Mouse (Mus musculus) erythroid progenitor cell, adult 5-6 weeks (primary cell): ENCODE data around the gene Golt1a. TPM values are rescaled to one million over a fixed set of nuclear protein-coding genes. Genes with fewer than 3 reads are reported as not detected.
"Not testable (repeated sequence)": the region's sequence is repeated elsewhere in the genome, so short reads cannot be mapped to it uniquely, and the experiment has no call there.

Experiments used
- ATAC-seq: replicated peaks from 2 replicates; pipeline ENCODE4 v1.8.0; 2016; ENCODE audit warnings: moderate number of reproducible peaks, mild to moderate bottlenecking, moderate TSS enrichment, inconsistent platforms; ENCODE audit not compliant: poor library complexity, low FRiP score, severe bottlenecking
- total RNA-seq, 2 experiments: library from RNA; stranded (forward) in 1 of 2; stranded (reverse) in 1 of 2; fragments of 150-400 nt in 1 of 2; fragments of 186-747, 209-891 nt in 1 of 2; gene quantifications; 2 replicates each; pipeline versions ENCODE4 v1.2.3 to v1.2.4; 2015 to 2017; ENCODE audit warnings: low replicate concordance in 2 of 2

Golt1a gene
- total RNA-seq, 2 experiments from 2014 or later, result not detected

DNA sequence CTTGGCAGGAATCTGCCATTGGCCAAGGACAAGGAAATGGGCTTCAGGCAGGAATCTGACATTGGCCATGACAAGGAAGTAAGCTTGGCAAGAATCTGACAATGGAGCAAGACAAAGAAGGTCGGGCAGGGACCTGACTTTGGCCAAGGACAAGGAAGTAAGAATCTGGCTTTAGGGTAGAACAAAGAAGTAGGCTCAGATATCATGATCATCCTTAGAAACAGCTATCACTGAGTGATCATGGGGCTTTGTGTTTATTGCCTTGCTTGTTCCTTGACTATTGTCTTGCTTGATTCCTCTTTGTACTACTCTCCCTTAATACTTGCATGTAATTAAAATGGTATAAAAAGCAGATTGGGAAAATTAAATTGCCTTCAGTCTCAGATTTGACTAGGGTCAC is 30.8 kb downstream of the Golt1a start:
- not testable (repeated sequence) for ATAC-seq

DNA sequence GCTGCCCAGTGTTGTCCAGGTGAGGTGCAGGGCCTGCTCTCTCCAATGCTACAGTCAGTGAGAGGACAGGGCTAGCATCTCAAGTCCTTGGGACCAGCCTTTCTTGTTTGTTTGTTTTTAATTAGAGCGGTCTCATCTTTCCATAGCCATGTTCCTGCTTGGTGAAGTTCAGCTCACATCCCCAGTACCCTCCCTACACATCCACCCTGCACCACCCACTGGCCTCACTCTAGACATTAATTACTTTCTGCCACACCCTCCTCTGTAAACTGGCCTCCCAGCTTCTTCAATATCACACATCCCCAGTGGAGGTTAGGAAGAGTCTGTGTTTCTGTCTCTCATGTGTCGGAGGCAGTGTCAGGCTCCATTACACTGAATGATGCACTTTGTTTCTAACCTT is 34.8 kb downstream of the Golt1a start:
- ATAC-seq, result no peak

DNA sequence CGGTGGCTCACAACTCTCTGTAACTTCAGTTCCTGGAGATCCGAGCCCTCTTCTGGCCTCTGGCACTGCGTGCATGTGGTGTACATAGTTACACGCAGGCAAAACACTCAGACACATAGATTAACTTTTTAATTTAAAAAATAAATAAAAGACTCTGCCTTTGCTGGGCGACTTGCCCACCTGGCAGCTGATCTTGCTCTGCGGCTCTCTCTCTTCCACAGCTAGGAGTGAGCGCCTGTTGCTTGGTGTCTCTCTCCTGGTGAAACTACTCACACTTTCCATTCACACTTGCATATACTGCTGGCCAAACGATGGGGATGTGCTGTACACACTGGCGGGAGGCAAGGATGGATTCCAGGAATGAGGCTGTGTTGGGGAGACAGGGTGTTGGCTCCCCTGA is 36.9 kb downstream of the Golt1a start:
- ATAC-seq, result no peak

DNA sequence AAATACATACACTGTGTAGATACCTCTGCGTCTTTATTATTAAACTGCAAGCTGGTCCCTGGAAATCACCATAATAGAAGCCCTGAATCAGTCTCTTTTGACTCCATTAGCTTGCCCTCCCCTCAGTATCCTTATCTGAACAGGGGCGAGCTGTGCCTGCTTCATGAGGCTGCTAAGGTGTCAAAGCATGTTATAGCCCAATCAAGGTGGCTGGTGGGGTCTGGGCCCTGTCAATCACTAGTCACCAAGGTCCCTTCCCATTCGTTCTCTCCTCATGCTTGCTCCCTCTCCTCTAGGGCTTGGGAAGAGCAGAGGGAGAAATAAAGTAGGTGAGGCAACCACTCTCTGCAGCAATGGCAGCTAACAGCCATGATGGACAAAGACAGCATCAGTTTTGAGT is 37.6 kb downstream of the Golt1a start:
- no peak for ATAC-seq

DNA sequence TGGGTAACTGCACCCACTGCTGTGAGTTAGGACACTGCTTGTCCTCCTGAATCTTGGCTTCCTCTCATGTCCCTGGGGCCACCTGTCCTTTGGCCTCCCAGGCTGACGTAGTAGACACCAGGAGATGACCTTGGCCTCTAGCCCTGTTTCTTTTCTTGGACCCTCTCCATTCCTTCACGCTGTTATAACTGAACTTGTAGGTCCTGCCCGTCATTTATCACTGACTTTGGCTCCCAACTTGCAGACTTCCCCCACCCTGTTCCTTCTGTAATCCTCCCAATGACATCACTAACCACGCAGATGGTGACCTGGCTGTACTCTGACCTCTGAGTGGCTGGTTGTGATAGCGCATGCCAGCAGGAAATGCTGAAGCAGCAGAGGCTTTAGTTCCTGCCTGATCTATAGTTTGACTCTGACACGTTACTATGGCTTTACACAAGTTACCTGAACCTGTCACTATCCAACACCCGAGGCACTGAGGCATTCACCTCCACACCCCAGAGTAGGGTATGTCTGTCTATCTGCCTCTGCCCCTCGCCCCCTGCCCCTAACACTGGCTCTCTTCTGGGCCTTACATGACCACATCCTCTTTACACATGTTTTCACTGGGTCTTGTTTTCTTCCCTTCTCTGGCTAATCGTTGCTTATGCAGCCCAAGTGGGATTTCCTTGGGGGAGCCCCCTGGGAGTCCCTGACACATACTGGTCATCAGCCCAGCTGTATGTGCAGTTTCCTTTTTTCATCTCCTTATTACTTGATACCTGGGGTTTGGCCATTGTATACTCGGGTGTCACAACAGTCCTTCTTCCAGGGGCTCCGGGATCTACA is 38.3 kb downstream of the Golt1a start:
- ATAC-seq, result no peak

DNA sequence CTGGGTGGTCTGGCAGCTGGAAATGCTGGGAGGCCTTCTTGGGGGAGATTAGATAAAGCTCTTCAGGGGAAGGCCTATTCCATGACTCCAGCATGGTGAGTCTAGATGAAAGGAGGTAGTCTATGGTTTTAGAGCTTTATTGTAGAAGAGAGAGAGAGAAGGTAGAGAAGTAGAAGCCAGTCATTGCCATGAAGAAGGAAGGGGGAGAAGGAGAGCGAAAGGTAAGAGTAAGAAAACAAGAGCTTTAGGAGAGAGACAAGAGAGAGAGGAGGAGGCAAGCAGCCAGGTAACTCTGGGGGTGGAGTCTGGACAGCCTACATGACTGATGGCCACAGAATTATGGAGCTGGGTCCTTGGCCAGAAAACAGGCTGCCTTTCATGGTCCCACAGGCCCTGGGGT is 40.6 kb downstream of the Golt1a start, which contains the start of gene Ren1:
Gene Ren1, plus strand, starts transcription at position 301 of the 400 bp plus-strand sequence.
- ATAC-seq, result no peak

DNA sequence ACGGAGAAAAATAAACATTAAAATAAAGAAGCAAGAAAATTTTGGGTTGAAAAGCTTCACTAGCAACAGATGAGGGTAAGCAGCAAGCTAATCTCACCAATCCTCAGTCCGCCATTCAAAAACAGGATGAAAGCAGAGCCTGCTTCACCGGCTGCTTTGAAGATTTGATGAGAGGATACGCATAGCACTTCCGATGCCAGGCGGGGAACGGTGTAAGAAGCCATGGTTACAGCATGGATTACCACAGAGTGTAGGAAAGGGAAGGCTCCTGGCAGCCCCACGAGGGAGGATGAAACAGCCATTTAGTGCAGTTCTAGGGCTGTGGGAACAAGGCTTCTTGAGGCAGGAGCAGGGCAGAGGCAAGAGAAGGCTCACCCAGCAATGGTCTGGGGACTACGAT is 42.2 kb downstream of the Golt1a start:
- ATAC-seq, result no peak

DNA sequence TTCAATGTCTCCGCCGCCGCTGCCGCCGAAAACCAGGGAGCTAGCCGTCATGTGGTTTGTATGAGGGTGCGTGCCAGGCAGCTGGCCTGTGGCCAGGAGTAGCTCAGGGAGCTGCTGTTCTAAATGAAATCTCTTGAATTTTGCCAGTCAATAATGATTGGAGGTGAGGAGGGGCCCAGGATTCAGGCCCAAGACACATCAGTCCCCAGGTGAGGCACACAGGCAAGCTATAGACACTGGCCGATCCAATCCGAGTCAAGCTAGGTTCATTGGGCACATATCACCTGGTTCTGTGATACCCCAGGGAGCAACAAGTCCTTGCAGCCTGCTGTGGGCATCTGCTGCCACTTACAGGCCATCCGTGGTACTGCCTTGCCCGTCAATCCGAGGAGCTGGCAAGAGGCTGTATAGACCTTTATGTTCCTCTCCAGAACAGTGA is 43.8 kb downstream of the Golt1a start:
- ATAC-seq, result no peak

DNA sequence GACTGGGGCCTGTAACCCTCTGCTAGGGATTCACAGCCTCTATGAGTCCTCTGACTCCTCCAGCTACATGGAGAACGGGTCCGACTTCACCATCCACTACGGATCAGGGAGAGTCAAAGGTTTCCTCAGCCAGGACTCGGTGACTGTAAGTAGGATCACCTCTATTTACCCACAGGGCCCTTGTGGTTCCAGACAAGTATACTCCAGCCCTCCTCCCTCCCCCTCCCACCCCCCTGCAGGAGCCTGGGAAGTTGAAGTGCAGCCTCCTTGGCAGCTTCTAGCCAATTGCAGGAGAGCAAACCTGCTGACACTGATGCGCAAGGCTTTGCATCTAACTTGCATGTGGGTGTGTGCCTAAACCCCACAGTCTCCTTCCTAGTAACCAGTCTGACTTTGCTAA is 45.9 kb downstream of the Golt1a start:
- ATAC-seq, result no peak

DNA sequence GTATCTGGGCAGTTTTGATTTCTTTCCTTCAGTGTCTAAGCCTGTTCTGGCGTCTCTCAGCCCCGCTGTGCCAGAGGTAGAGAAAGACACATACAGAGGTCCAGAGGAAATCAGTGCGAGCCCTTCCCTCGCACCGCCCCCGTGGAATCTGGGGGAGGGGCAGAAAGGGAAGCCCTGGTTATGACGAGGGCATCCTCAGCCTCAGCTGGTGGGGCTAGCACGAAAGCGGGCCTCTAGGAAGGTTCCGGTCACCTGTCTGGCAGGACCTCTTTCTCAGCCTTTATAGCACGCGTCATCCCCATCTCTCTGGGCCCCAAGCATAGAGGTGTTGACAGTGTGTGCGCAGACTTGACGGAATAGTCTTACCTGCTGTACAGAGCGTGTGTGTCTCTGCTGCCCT is 46.3 kb downstream of the Golt1a start:
- ATAC-seq, result no peak

DNA sequence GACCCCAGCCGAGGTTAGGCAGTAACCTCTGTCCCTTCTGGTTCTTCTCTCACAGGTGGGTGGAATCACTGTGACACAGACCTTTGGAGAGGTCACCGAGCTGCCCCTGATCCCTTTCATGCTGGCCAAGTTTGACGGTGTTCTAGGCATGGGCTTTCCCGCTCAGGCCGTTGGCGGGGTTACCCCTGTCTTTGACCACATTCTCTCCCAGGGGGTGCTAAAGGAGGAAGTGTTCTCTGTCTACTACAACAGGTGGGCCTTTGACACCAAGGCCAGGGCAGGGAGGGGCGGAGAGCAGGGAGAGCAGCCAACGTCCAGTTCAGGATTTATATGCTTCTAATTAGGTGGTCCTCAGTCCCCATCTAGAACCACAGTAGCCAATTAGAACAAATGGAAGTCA is 46.7 kb downstream of the Golt1a start:
- no peak for ATAC-seq

DNA sequence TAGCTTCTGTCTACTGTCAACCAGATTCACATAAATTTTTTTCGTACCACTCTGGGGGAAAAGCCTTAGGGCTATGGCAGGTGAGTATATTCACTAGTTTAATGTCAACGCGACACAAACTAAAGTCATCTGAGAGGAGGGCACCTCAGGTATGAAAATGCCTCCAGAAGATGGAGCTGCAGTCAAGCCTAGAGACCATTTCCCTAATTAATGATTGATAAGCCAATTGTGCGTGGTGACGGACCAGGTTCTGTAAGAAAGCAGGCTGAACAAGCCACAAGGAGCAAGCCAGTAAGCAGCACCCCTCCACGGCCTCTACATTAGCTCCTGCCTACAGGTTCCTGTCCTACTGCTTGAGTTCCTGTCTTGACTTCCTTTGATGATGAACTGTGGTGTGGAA is 51.4 kb downstream of the Golt1a start:
- ATAC-seq, result no peak

DNA sequence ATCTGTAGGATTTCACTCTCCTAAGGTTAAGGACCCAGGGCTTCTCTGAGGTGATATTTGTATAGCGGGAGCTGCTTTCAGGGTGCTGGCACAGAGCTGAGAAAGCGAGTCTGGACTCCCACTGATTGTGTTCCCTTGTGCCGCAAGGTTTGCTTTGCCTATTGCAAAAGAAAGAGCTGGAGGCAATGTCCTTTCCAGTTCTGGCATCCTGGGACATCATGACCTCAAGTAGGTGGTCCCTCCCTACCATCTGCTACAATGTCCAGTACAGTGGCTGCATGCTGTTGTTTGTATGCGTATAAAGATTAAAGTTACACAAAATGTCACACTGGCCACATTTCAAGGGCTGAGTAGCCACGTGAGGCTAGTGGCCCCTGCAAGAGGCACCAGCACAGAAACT is 52.5 kb downstream of the Golt1a start:
- ATAC-seq, result no peak

DNA sequence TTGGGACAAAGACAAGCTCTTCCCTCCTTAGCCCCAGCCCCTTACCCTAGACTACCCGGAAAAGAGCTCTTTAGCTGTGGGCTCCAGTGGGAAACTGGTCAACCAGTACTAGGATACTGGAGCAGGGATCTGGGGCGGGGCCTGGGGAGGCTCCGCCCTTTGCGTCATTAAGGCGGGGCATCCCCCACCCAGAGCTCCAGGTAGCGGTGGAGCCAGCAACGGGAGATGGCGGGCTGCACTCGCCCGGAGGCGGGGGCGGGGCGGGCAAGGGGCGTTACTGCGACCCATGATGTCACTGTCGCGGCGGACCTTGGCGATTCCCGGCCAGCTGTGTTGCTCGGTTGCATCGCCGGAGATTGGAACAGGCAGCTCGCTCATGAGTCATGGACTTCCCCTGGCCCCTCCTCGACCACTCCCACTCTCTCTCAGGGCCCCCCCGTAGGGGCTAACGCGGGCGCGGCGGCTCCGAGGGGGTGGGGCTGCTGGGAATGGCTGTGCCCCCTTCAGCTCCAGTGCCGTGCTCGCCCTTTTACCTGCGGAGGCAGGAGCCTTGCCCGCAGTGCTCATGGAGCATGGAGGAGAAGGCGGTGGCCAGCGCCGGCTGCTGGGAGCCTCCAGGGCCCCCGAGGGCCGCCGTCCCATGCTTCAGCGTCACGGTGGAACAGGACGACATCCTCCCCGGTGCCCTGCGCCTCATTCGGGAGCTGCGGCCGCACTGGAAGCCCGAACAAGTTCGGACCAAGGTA is 53.8 kb downstream of the Golt1a start, which contains the start of gene Etnk2:
Gene Etnk2, plus strand, starts transcription at position 297 of the 746 bp plus-strand sequence.
- no peak for ATAC-seq

DNA sequence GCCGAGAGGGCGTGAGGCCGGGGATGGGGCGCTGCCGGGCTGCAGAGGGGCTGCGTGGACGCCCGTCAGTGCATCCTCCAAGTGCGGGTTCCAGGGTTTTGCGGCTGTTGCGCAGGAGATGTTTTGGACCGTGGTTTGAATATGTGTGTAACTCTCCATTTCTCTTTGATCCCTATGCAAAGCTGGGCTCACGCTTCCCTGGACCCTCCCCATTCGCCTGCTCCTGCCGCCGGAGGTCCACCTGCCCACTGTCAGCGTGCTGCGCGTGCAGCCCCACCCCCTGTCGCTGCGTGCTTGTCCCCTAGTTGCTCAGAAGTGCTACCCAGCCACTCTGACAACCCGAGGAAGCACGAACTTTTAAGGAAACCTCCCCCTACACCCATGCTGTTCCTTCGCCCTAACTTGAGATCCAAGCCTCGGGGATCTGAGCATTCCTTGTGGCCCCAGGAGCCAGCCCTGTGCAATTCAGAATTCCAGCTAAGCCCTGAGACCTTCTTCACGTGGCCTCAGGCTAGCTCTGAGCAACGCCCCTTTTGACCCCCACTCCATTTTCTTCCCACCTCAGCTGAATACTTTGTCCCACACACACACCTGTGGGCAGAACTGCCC is 54.5 kb downstream of the Golt1a start:
- ATAC-seq, result no peak

DNA sequence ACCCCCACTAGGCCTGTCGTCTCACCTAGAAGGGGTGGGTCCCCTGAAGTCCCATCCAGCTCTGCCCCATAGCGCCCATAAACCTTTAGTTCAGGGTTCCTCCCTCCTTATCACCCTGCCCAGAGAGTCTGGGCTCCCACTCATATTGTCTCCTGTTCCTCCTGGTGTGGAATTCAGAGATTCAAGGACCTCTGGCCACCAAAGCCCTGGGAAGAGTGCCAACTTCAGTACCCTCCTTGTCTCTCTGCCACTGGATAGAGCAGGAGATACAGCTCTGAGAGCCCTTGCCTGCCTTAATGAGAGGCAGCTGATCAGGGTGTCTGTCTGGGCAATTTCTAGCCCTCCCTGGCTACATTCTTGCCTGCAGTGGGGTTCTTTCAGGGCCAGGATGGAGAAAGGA is 55.3 kb downstream of the Golt1a start:
- no peak for ATAC-seq

DNA sequence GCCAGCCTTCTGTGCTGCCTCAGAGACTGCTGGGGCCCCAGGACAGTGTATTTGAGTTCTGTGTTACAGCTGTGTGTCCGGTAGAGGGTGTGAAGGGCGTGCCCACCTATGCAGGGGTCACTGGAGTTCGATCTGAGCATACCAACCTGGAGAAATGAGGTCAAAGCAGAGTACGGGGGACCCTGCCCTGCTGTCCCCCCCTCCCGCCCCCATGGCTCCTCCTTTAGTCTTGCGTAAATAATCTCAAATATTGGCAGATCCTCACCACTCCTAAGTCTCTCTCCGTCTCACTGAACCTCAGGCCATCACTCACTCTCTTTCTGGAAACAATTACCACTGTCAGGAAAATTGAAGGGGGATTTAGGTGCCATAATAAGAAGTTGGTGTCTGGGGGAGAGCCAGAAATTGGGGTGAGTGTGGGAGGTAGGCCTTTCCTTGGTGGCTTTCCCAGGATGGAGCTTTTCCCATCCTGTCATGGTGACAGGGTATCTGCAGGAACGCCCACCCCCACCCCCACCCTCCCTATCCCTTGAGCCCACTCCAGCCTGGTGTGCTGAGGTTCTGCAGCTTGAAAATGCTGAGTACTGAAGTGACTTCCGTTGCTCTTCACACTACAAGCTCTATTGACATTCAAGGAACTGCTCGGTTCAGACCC is 57.5 kb downstream of the Golt1a start:
- ATAC-seq, result no peak

DNA sequence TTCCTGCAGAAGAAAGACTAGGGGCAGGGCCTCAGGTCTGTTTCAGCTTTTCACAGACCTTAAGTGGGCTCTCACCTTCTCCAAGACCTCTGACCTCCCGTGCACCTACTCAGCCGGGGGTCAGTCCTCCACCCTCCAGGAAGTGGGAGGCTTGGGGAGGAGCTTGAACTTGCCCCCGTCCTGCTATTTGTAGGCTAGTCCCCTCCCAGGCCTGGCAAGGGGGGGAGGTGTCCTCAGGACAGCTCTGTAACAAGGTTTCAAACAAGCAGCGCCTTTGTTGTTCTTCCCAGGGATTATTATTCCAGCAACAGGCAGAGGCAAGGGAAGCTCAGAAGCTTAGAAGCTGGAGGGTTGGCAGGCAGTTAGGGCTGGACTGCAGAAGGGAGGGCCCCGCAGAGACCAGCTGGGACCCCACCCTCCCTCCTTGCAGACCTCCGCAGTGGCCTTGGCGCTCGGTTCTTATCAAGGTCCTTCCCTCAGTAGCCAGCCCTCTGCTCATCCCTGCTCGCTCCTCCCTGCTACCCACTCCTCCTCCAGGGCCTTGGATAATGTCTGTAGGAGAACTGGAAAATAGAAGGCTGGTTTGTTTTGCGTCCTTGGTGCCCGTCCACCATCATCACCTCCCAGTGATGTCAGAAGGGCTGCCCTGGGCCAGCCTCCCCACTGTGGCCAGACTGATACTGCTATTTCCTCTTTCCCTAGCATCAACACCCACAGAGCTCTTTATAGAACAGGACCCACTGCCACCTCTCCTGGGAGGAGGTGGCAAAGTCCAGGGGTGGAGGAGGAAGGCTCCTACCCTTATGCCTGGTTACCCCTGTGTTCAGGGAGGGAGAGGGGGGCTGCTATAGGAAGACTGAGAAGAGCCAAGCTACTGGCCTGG is 58.2 kb downstream of the Golt1a start:
- ATAC-seq, result 0 out of 2 replicates have a peak, but pooled peaks have one; percentile 17

DNA sequence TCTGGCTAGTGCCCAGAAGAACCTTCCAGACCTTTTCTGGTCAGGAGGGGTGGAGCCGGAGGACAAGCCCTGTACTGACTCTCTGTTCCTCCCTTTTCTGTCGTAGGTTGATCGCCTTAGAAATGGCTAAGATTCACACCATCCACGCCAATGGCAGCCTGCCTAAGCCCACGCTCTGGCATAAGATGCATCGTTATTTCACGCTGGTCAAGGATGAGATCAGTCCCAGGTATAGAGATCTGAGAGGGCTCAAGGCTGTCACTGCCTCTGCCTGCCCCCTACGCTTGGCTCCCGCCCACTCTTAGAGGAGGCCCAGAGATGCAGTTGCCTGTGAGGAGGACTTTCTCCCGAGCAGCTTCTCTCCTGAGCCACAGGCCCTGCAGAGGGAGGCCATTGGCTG is 59.0 kb downstream of the Golt1a start:
- ATAC-seq, result no peak
